Mouse (Mus musculus): ENCODE results near the gene Acot13.
A peak's percentile ranks its signal among the peaks of the same experiment; 100 is the strongest.
"Not testable (repeated sequence)": the region's sequence is repeated elsewhere in the genome, so short reads cannot be mapped to it uniquely, and the experiment has no call there.

Gene Acot13

GRCm38 (mm10) chr13:24778706-24779380 is 52.5 kb downstream of the Acot13 start:
- DNase-seq = no peak

- no peak for DNase-seq
Observed at GRCm38 (mm10) chr13:24778026-24778425, 53.3 kb downstream of the Acot13 start.

GRCm38 (mm10) chr13:24776146-24776844 is 55.0 kb downstream of the Acot13 start:
- peak; percentile 45 for DNase-seq

- not testable (repeated sequence) for DNase-seq
Observed at GRCm38 (mm10) chr13:24771482-24771881, 59.9 kb downstream of the Acot13 start.
